Mouse (Mus musculus) gastrocnemius, postnatal 14 days (tissue): ENCODE measurements at regions not wholly inside any gene's neighbourhood (a gene's known extent, or its start where the extent isn't known, plus 50 kb on each side); places are given as distances from the start of the nearest gene placed in this dataset.

Experiments
- DNase-seq: peaks from one replicate; pipeline ENCODE4 v3.0.0; 2021; ENCODE audit warnings: mixed read lengths
- intact Hi-C: fragments of 180-260 bp; cut with DNase I; formaldehyde crosslinking; loops from one replicate; pipeline ENCODE4 v1.15.1; 2025; ENCODE audit warnings: low total_unique reads

DNA sequence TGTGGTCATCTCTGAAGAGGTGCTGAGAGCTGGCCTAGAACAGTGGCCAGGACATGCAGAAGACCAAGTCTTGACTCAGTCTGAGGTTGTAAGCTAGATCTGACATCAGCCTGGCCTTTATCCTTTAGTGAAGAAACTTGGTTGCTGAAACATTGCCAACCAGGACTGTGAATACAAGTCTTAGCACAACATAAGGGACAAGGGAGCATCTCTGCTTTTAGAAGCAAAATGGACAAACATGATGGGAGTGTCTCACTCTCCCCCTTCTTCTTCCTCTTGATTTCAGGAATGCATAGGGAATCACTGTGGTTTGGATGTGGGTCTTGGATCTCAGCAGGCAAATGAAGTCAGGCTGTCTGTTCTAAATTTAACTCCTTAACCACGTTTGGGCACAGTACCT lies 529.1 kb upstream of the Tnc start:
- intact Hi-C loops, result no loop called here
- no peak for DNase-seq

DNA sequence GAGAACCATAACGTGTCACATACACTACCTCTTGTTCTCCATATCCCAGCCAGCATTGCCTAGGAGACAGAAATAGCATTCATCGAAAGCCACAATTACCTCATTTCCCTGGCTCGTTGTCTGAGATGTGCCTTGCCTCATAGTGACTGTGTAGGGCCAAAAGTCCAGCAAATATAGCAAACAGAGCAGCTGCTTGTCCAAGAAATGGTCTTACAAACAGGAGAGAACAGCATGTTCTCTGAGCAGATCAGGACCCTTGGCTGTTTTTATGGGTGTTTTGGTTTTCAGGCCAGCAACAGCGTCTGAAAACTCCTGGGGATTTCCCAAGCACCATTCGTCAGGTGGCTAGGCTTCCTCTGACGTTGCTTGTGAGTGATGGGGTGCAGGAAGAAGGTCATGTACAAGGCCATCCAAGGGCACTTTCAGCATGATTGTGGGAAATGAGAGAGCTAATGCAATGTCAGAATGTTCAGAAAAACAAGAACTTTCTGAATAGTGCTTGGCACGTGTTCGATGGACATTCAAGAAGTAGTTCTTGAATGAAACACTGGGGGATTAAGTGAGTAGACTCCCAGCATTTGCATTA lies 528.9 kb upstream of the Pappa start:
- intact Hi-C loops, result no loop called here
- peak; percentile 9 for DNase-seq

DNA sequence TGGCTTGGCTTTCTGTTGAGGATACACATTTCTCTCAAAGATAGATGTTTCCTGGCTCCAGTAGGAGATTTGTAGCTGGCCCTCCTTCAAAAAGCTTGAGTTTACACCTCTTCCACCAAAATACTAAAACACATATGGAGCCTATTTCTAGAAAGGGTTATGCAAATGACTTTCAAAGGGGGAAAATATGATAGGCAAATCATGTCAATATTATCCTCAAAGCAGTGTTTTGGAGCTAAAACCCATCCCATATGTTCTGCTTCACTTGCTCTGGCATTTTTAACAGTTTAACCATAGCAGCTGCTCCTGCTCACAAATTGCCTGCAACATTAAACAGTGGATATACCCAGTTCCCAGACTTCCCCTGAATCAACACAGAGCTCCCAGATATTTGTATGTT lies 525.5 kb upstream of the Pappa start:
- DNase-seq, result no peak
- intact Hi-C loops, result no loop called here

DNA sequence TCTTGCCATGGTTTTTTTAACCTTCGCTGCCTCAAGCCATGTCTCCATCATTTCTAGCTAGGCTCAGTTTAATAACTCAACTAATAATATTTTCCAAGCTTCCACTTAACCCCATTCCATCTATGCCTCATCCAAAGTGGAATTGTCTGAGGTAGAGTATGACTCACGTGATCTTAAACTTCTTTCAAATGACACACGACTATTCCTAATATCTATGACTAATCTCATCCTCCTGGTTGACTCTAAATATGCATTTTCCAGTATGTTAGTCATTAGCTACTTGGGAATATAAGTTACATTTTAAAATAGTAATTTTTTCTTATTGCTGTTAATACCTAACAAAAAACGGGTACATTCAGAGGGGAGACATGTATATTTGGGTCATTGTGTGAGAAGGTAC lies 524.8 kb upstream of the Pappa start:
- no peak for DNase-seq
- intact Hi-C loops, result no loop called here

DNA sequence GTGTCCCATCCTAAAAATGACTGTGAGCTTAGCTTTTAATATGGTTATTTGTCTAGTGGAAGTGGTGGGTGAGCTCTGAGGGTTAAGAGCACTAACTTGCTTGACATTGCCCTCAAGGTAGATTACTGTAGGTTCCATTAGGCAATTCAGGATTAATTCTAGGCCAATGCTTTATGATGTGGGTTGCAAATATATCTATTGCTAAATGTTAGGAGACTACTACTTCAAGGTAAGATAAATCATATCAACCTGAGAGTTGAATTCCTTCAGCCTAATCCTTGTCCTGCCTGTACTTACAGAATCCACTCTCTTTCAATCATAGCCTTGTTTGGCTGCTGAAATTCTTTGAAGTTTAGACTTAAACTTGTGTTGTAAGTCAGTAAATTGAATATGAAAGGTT lies 501.2 kb upstream of the Pappa start:
- intact Hi-C loops, result no loop called here
- no peak for DNase-seq

DNA sequence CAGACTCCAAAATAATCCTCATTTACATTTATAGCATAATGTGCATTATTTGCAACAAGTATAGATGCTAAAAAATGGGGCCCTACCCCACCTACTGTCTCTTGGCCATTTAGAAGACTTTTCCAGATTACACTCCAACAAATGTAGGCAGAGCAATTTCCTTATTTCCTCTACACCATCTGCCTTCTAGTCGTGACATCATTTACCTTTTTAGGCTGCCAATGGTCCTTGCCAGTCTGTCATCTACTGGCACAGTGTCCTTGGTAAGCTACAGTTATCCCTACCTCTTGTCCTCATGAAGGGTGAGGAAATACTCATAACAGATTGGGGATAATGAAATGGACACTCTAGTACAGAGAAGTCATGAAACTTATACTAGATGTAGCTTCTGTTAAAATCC lies 491.8 kb upstream of the Pappa start:
- DNase-seq, result no peak
- intact Hi-C loops, result no loop called here

DNA sequence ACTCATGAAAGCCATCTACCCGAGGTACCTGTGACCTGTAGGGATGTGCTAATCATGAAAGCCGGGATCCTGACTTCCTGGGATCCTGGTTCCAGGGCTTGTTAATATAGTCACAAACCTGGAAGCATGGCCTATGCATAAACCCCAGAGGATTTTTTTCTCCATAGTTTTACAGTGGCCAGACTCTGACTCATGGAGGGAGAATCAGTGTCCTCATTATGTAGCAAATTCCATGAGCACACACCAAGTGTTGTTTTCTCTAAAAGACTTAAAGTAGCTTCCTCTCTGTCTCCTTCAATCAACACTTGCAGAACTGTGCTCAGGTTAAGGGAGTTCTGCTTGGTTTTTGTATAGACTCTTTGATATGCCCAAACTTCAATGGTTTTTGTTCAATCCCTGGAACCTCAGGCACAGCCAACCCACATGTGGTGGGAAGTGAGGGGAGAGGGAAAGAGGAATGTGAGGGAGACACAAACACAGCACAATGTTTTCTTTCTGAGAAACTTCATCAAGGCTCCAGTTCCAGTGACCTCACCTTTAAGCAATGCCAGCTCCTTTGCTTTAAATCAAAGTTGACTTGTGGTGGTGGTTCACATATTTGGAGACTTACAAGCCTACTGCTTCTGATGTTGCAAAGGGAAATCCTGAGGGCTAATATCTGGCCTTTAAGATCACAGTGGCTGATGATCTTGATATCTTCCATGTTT lies 488.6 kb upstream of the Pappa start:
- no peak for DNase-seq
- intact Hi-C loops, result no loop called here

DNA sequence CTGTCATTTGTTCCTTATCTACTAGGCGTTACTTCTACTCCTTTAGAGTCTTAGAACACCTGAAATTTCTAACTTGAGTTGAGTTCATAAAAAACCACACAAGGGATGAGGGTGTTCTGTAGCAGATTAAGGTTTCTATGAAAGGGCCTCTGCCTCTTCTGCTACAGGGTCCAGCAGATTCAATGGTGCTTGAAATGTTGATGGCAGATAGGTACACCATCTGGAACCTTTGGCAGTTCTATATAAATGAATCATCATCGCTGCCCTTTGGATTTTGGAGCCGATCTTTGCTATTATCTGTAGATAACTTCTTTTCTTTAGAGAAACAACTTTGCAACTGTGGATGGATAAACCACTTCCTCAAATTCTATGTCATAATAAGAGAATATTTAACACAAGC lies 483.9 kb upstream of the Pappa start:
- intact Hi-C loops, result no loop called here
- DNase-seq, result no peak

DNA sequence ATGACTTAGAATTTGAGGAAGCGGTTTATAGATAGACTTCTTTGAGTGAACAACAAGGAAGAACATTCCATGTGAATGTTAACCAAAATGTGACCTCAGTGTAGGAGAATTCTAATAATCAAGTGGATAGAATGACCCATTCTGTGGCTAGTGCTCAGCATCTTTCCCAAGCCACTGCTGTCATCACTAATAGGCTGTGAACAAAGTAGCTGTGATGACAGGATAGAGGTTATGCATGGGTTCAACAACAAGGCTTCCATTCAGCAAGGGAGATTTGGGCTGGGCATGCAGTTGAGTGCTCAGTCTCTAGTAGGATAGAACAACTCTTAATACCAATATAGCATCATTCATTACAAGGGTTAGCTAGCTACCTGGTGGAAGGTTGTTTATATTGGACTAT lies 483.0 kb upstream of the Pappa start:
- intact Hi-C loops, result no loop called here
- no peak for DNase-seq

DNA sequence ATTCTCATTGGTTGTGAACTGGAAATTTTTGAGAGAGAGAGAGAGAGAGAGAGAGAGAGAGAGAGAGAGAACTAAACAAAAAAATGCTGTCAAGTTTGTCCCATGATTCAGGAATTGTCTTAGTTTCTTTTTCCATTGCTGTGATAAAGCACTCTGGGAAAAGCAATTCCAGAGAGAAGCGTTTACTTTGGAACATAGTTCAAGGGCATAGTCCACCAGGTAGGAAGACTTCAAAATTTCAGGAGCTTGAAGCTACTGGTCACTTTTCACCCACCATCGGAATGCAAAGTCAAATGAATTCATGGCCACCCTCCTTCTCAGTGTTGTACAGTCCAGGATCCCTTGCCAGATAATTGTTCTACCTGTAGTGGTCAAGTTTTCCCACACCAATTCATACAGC lies 478.8 kb upstream of the Pappa start:
- intact Hi-C loops, result no loop called here
- no peak for DNase-seq

DNA sequence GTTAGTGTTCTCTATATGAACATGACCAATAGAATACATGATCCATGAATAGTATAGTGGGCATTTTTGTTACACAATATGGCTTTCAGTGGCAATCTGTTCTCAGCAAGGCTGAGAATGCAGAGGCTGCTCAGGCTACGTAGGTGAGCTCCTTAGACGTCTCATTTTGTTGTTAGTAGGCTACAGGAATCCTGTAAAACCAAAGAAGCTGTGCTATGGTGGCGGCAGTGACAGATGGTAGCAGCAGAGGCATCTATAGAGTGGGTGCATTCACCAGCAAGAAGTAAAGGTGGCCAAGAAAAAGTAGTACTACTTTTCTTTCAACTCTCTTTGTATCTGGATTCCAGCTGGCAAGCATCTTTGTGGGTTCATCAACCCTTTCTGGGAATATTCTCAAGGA lies 469.8 kb upstream of the Pappa start:
- no peak for DNase-seq
- intact Hi-C loops, result no loop called here

DNA sequence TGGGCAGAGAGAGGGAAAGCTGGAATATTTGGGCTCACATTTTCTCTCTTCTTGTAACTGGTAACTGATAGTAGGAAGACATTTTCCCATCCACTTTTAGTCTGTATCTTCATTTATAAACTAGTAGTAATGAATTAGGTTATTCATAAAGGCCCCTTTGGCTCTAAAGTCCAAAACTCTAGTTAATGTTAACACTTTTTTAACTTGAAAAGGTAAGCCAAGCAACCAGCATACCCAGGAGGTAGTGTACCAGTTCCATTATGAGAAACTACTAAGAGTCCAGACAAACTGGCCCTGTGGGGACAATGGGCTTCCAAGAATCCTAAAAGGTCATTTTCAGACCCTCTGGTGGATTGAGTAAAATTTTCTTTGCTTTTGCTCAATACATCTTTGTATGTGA lies 468.4 kb upstream of the Pappa start:
- intact Hi-C loops, result no loop called here
- no peak for DNase-seq

DNA sequence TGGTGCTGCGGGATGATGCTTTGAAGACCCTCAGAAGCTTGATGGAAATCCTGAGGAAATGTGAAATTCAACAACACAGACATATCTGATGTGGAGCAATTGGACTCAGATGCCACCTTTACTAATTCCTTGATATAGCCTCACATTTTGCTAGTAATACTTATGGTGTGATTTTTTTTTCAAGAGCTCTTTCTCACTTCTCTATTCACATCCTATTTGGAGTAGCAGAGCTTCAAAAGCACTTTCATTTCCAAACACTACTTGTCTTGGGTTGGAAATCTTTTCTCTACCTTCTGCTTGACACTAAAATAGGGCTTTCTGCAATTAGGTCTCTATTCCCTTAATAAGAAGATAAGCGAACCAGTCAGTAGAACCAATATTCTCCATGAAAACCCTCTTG lies 460.3 kb upstream of the Pappa start:
- intact Hi-C loops, result no loop called here
- no peak for DNase-seq

DNA sequence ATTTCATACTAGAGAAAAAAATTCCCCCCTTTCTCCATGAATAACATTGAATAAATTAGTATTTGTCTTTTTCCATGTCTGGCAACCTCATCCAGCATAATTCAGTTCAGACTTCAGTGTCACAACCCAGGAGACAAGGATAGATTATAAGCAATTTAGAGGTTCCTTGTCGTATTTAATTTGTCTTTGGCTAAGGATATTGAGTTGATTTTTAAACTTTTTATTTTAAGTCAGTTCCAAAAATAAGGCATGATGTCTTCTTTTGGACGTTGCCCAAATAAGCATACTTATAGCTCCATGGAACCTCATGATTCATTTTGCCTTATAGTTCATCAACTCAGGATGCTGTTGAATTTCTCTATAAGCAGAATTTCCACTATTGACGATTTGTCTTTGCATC lies 456.0 kb upstream of the Pappa start:
- intact Hi-C loops, result no loop called here
- DNase-seq, result no peak

DNA sequence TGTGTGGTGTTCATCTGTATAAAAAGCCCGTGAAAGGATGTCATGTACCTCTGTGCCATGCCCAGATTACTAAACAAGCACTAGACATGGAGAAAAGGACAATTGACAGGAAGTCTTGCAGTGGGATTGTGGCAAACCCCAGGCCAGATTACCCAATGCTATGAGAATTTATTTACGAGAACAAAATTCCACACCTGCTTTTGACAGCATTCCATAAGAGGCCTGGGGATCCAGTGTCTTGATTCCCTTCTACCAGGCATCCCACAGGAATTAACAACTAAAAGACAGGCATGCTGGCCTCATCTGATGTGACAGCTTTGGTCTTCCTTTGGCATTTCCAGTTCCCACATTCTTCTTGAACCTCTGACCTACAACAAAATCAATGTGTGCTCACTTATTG lies 454.3 kb upstream of the Pappa start:
- intact Hi-C loops, result no loop called here

DNA sequence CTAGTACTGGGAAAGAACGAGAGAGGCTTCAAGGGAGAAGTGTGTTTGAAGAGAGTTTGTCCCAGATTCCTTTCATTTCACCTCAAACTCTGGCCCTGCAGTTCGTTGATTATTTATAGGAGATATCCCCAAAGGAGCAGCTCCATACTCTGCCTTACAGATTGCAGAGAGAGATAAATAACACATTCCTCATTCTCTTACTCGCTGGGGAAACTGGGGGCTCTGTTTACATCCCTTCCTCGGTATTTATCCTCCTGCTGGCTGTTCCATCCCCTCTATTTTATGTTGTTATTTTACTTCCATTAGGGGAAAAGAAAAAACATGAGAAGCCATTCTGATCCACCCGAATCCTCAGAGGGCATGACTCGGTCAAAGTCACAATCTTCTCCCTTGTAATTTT lies 447.5 kb upstream of the Pappa start:
- intact Hi-C loops, result no loop called here
- DNase-seq, result no peak

More for the DNA sequence above, 454.3 kb upstream of the Pappa start:
- DNase-seq, result no peak

DNA sequence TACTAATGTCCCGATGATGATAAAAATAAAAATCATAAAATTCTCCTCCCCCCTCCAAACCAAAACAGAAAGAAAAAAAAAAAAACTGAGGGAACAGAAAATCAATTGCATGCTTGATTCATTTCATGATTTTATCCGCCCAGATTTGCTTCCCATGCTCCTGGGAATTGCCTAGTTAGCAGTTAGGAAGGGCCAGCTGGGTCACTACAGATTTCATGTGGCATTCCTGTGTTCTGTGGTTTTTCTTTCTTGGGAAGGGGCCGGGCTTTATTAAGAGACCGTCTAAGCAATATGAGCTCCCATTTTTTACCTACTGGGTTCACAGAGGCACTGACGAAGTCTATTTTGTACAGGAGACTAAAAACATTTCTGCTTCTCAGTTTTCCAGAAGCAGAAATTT lies 447.1 kb upstream of the Pappa start:
- intact Hi-C loops, result no loop called here
- no peak for DNase-seq

DNA sequence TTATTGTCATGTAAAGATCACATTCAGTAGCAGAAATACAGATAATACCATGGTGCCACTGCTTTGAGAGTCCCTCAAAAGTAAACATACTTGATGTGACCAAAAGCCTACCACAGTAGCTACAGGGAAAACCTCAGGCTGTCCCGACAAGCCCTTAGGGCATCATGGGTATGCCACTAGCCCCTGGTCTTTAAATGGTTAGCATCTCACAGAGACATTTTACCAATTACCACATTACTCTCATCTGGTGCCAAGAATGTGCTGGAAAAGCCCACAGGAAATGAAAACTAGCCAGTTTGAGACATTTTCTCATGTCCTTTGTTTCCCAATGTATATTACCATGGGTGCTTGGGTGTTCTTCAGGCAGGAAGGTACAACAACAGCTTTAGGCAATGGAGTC lies 439.3 kb upstream of the Pappa start:
- intact Hi-C loops, result no loop called here
- DNase-seq, result no peak

DNA sequence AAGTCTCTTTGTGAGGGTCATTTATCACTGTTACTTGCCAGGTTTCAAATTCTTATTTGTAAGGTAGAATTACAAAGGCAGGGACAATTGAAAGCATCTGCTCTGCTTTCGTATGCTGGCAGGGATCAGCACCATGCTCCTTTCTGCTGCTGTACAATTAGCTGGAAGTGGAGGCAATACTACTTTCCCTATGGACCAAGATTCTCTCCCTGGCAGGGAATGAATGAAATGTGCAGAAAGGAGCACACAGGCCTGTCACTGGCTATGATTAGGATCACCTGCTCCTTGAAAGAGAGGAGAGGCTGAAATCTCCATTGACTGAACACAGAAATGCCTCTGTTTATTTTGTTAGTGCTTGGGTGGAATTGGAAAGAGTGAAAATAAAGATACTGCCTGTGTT lies 427.8 kb upstream of the Pappa start:
- intact Hi-C loops, result no loop called here
- DNase-seq, result no peak

DNA sequence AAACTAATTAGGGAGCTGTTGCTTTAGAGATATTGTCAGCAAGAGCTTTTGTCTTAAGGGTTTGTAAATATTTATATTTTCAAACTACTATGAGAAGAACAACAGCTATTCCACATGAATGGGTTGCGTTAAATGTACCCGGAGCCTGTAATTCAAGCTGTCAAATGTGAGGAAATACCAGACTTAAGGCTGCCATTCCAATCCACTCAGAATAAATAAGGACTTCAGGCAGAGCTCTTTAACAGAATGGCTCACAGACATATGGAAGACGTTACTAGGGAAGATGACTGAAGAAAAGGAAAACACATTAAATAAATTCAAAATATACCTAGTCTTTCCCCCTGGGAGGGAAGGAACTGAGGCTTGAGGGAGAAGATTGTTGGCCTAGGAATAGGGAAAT lies 400.7 kb upstream of the Pappa start:
- intact Hi-C loops, result loop anchor here (5.0 kb wide), 1 partner anchor 741 kb away; no protein-coding TSS in a partner anchor
- no peak for DNase-seq

DNA sequence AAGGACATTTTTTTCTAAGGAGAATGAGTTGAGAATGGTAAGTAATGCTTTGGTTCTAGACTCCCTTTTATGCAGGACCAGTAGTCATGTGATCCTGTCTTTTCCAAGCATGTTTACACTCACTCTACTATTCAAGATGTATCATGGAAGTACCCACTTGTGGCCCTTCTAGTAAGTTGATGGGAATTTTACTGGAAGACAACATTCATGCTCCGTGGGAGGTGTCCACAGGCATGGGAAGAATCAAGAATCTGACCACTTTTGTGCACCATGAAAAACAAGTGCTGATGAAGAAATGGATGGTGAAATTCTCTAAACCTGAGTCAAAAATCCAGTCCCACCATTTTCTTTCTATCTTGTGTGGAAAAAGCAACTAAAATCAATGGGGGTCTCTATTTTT lies 399.1 kb upstream of the Pappa start:
- intact Hi-C loops, result loop anchor here (5.0 kb wide), 1 partner anchor 743 kb away; no protein-coding TSS in a partner anchor
- DNase-seq, result no peak

DNA sequence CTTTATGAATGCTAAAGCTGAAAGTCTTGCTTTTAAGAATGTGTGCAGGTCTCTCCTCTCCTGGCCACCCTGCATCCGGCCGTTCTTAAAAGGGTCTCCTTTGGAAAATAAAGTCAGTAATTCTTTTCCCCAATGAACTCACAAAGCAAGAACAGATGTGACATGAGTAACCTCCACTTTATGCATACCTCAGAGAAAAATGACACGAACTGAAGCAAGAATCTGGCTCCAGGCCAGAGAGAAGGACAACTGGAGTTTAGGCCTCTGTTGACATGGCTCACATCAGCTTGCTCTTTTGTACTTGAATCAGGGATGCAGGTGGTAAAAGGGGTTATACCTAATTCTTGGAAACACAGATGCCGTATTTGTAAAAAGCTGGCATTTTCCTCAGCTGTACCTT lies 368.0 kb upstream of the Pappa start:
- intact Hi-C loops, result no loop called here
- DNase-seq, result no peak
